Mouse (Mus musculus) megakaryocyte progenitor cell, adult 5-6 weeks (primary cell): ENCODE measurements around the gene Dmkn. TPM values are rescaled to one million over a fixed set of nuclear protein-coding genes. Genes with fewer than 3 reads are reported as not detected.
"Not testable (repeated sequence)": the region's sequence is repeated elsewhere in the genome, so short reads cannot be mapped to it uniquely, and the experiment has no call there.

Experiments
- ATAC-seq: replicated peaks from 2 replicates; pipeline ENCODE4 v1.8.0; 2016; ENCODE audit warnings: mild to moderate bottlenecking, moderate TSS enrichment, inconsistent platforms; ENCODE audit not compliant: poor library complexity
- total RNA-seq, 2 experiments: library from RNA; stranded (forward) in 1 of 2; stranded (reverse) in 1 of 2; fragments of 157-497, 149-512 nt in 1 of 2; fragments of 200-1000 nt in 1 of 2; gene quantifications; 2 replicates each; pipeline versions ENCODE4 v1.2.3 to v1.2.4; 2015 to 2017

The Dmkn gene
- total RNA-seq, 2 experiments from 2014 or later = 81.7 to 119 TPM

DNA sequence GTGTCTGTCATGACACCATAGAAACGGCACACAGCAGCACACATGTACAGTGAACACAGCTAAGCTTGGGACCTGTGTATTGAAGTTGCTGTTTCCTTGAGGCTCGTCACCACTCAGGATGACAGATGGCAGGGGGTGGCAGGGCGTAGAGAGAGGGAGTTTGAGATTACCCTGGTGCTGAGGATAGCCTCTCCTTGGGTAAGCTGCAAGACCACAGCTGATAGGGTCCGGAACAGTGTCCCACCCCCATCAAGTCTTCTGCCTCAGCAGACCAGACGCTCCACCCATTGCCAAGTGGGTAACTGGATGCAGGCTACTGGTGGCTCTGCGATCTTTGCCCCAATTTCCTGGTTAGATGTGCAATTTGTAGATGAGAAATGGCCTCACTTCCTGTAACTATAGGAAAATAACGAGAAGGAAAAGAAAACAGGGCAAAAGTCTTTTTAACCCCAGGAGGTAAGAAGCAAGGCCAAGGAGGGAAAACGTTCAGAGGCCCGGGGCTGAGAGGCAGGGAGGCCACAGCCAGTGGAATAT is 48.3 kb downstream of the Dmkn start:
- ATAC-seq = peak; percentile 74

DNA sequence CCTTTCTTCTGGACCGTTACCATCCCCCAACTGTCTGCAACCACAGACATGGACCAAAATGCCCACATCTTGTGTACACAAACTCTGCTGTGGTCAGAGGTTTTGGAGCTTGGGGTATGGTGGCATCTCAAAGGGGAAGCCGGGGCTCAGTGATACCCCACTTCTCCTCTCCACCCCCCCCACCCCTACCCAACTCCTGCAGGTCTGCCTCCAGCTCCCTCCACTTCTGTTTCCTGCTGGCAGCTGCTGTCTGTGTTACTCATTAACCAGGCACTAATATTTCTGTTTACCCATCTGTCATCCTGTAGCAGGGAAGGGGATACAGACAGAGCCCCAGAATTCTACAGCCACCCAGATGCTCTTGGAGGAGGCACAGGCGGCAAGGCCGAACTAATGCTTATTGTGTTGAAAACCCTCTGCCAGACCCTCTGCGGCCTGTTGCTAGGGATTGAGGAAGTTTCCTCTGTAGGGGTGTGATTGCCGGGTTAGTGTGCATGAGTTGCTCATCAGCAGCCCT is 48.8 kb downstream of the Dmkn start:
- ATAC-seq = peak; percentile 75

DNA sequence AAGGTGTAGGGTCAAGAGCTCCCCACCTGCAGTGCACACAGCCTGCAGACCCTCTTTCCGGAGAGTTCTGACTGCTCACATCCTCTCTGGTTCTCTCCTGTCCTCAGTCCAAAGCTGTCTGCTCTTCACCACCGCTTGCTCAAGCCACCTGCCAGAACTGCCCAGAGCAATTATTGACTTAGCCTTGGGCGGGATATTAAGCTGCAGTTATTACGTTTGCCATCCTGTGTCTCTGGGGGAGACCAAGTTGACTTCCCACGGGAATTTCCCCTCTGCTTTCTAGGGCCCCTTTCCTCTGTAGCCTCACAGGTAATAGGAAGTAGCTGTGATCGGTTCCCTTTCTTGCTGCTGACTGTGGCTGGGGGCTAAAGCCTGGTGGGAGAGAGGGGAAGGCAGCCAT is 56.6 kb downstream of the Dmkn start:
- ATAC-seq = peak; percentile 9; the same call in 1 of the 2 replicates

DNA sequence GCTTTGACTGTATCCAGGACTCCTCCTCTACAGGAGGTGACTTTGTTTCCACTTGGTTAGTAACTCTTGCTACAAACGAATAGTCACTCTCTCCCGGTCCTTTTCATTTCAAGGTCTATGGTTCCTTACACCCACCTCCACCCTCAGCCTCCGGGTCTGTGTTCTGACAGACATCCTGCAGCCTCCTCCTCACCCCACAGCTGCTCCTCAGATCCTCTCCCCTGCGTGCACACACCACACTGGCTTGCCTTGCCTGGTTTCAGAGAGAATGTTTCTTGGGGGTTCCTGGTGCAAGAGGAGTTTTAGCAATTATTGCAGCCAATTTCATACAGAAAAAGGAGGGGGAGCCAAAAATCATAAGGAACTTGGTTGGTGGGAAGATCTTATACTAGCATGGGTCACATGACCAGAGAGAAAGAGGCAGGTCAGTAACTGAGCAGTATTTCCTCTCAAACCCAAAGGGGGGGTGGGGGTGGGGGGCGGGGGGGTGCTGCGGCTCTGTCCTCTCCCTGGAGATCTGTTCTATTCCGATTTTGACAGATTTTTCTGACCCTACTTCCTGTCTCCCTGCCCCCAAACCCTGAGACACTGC is 57.4 kb downstream of the Dmkn start:
- ATAC-seq = peak; percentile 51

DNA sequence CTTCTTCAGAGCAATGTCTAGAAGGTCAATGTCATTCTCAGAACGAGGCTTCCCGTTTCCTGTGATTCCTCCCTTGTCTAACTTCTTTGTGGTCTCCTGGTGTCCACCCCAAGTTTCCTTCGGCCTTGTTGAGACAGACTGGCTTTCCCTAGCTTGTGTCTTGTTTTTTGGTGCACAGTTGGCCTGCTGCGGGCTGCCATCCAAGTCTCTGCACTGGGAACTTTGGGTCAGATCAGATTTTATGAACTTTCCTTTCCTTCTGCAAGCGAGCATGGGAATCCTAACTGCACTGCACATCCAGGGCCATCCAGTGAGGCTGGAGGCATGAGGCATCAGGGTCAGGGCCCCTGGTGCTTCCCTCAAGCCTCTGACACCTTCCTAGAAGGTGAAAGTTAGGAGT is 58.0 kb downstream of the Dmkn start:
- no peak; the same call in 1 of the 2 replicates for ATAC-seq

DNA sequence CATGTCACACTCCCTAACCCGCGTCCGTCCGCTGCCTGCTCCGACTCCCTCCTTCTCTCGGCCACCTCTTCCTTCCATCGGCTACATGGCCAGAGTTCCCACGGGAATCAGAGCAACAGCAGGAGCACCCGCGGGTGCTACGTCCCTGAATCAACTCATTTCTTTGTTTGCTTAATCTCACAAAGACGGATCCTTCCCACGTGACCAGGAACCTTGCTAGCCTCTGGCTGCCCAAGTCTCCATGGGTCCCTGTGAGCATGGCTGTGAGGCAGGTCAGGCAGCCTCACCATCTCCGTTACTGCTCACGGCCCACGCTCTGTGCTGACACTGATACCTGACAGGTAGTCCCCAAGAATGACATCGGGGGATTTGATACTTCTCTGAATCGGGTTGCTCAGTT is 60.1 kb downstream of the Dmkn start, which contains the start of gene Ffar2:
Gene Ffar2, minus strand, starts transcription at position 101 of the 400 bp plus-strand sequence.
- ATAC-seq = no peak

DNA sequence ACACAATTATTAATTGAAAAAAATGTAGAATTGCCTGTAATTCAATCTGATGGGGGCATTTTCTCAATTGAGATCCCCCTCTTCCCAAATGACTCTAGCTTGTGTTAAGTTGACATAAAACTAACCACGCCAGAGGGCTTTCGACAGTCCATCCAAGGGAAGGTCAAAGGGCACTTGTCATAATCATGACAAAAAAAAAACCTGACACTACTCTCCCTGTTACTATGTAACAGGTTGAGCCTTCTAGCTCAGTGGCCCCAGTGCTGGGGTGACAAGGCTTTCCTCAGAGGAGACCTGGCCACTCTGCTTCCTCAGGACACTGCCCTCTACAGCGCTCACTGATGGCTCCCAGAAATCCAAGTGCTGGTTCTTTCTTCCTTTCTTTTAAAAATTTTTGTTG is 60.8 kb downstream of the Dmkn start:
- ATAC-seq = no peak

DNA sequence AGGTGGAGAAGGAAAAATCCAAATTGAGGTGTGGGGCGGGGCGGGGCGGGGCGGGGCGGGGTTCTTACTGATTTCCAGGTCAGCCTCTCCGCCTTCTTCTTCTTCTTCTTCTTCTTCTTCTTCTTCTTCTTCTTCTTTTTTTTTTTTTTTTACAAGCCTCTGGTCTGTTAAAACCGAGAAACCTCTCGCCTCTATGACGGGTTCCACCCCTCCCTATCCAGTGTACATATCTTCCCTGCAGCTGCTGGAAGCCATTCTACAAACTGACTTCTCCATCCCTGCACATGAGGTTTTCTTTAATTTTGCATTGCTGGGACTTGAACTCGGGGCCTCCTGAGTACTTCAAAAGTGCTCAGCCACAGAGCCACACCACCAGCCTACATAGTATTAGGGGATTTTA is 63.1 kb downstream of the Dmkn start:
- no peak for ATAC-seq

DNA sequence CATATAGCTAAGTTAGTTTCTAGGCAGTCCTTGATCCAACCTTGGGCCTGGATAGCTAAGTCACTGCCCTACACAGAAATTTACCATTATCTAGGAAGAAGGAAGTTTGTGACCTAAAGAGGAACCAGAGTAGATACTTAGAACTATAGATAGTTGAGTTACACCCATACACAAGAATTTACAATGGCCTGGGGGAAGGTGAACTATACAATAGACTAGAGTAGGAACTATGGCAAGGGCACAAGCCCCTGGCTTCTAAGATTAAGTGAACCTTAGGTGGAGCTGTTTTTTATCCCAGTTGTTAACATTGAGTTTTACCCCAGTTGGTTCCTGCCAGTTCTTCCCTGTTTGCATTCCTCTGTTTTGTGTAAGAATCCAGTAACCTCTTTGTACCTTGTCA is 65.3 kb downstream of the Dmkn start:
- ATAC-seq = not testable (repeated sequence)

DNA sequence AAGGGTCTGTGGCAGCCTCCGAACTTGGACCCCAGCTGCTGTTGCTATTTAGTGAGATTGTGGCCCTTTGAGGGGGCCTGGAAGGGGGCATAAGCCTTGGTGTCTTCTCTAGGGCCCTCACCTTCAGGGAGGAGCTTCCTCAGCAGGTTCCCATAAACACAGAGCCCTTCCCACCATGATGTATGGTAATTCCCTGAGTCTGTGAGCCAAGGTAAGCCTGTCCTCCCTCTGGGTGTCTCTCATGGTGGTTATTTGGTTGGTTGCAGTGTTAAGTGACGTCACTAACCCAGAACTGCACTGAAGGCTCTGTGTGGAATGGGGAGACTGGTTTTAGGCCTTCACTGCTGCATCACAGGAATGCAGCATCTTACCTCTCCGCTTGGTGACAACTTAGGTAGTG is 65.9 kb downstream of the Dmkn start:
- ATAC-seq = no peak

Other genes starting within 250 kb of the Dmkn start
Only the 30 nearest of the 32 such genes appear.
- 11.5 and 16.3 TPM in 2 replicates for gene Proser3, start 211.5 kb upstream of the Dmkn start, total RNA-seq (2015)
- 1.8 and 4.7 TPM in 2 replicates for gene Proser3, start 211.5 kb upstream of the Dmkn start, total RNA-seq (2017)
- gene Lin37, start 203.9 kb upstream of the Dmkn start, total RNA-seq (2015) = 54.8 and 67.5 TPM in 2 replicates
- 27.2 and 39.8 TPM in 2 replicates for gene Lin37, start 203.9 kb upstream of the Dmkn start, total RNA-seq (2017)
- gene U2af1l4, start 200.5 kb upstream of the Dmkn start, total RNA-seq (2015) = 21.4 and 23.4 TPM in 2 replicates
- gene U2af1l4, start 200.5 kb upstream of the Dmkn start, total RNA-seq (2017) = 86.9 and 96.7 TPM in 2 replicates
- 2.2 and 3.7 TPM in 2 replicates for gene Gm49396, start 200.4 kb upstream of the Dmkn start, total RNA-seq (2015)
- 3.4 and 3.9 TPM in 2 replicates for gene Gm49396, start 200.4 kb upstream of the Dmkn start, total RNA-seq (2017)
- gene Psenen, start 200.1 kb upstream of the Dmkn start, total RNA-seq (2015) = 181 and 202 TPM in 2 replicates
- gene Psenen, start 200.1 kb upstream of the Dmkn start, total RNA-seq (2017) = 150 and 154 TPM in 2 replicates
- 7.2 and 9.2 TPM in 2 replicates for gene Igflr1, start 198.3 kb upstream of the Dmkn start, total RNA-seq (2015)
- gene Igflr1, start 198.3 kb upstream of the Dmkn start, total RNA-seq (2017) = not detected in 2 replicates
- 72.2 and 99.8 TPM in 2 replicates for gene Kmt2b, start 175.0 kb upstream of the Dmkn start, total RNA-seq (2015)
- 11.7 and 14.5 TPM in 2 replicates for gene Kmt2b, start 175.0 kb upstream of the Dmkn start, total RNA-seq (2017)
- not detected in 2 replicates for gene Zbtb32, start 164.8 kb upstream of the Dmkn start, total RNA-seq (2015)
- not detected in 2 replicates for gene Zbtb32, start 164.8 kb upstream of the Dmkn start, total RNA-seq (2017)
- 0.61 and 1.3 TPM in 2 replicates for gene Upk1a, start 150.9 kb upstream of the Dmkn start, total RNA-seq (2015)
- gene Upk1a, start 150.9 kb upstream of the Dmkn start, total RNA-seq (2017) = 0.14 TPM in 1 of 2 replicates, not detected in the other
- gene Cox6b1, start 137.6 kb upstream of the Dmkn start, total RNA-seq (2015) = 325 and 346 TPM in 2 replicates
- gene Cox6b1, start 137.6 kb upstream of the Dmkn start, total RNA-seq (2017) = 428 and 592 TPM in 2 replicates
- not detected in 2 replicates for gene Etv2, start 127.9 kb upstream of the Dmkn start, total RNA-seq (2015)
- gene Etv2, start 127.9 kb upstream of the Dmkn start, total RNA-seq (2017) = not detected in 2 replicates
- gene Rbm42, start 113.4 kb upstream of the Dmkn start, total RNA-seq (2015) = 43.9 and 52.2 TPM in 2 replicates
- gene Rbm42, start 113.4 kb upstream of the Dmkn start, total RNA-seq (2017) = 36.7 and 39.9 TPM in 2 replicates
- 31.0 and 31.3 TPM in 2 replicates for gene Haus5, start 98.8 kb upstream of the Dmkn start, total RNA-seq (2015)
- 21.5 and 28.7 TPM in 2 replicates for gene Haus5, start 98.8 kb upstream of the Dmkn start, total RNA-seq (2017)
- gene Pmis2, start 92.2 kb upstream of the Dmkn start, total RNA-seq (2015) = not detected in 2 replicates
- gene Pmis2, start 92.2 kb upstream of the Dmkn start, total RNA-seq (2017) = not detected in 2 replicates
- gene 2200002J24Rik, start 64.8 kb upstream of the Dmkn start, total RNA-seq (2015) = 0.69 TPM in 1 of 2 replicates, not detected in the other
- not detected in 2 replicates for gene 2200002J24Rik, start 64.8 kb upstream of the Dmkn start, total RNA-seq (2017)
- gene Atp4a, start 51.5 kb upstream of the Dmkn start, total RNA-seq (2015) = 1.2 and 1.3 TPM in 2 replicates
- gene Atp4a, start 51.5 kb upstream of the Dmkn start, total RNA-seq (2017) = 0.37 and 0.51 TPM in 2 replicates
- 210 and 218 TPM in 2 replicates for gene Tmem147, start 34.2 kb upstream of the Dmkn start, total RNA-seq (2015)
- gene Tmem147, start 34.2 kb upstream of the Dmkn start, total RNA-seq (2017) = 65.9 and 76.4 TPM in 2 replicates
- not detected in 2 replicates for gene Gapdhs, start 20.1 kb upstream of the Dmkn start, total RNA-seq (2015)
- not detected in 2 replicates for gene Gapdhs, start 20.1 kb upstream of the Dmkn start, total RNA-seq (2017)
- 1.6 TPM in 2 replicates for gene Sbsn, start 12.3 kb upstream of the Dmkn start, total RNA-seq (2015)
- gene Sbsn, start 12.3 kb upstream of the Dmkn start, total RNA-seq (2017) = 0.47 and 1.3 TPM in 2 replicates
- gene Krtdap, start 24.1 kb downstream of the Dmkn start, total RNA-seq (2015) = not detected in 2 replicates
- not detected in 2 replicates for gene Krtdap, start 24.1 kb downstream of the Dmkn start, total RNA-seq (2017)
- 8.5 and 8.8 TPM in 2 replicates for gene Ffar2, start 60.0 kb downstream of the Dmkn start, total RNA-seq (2015)
- gene Ffar2, start 60.0 kb downstream of the Dmkn start, total RNA-seq (2017) = 25.9 and 31.5 TPM in 2 replicates
- gene Ffar3, start 92.4 kb downstream of the Dmkn start, total RNA-seq (2015) = not detected in 2 replicates
- not detected in 2 replicates for gene Ffar3, start 92.4 kb downstream of the Dmkn start, total RNA-seq (2017)
- gene Ffar1, start 97.8 kb downstream of the Dmkn start, total RNA-seq (2015) = not detected in 2 replicates
- not detected in 2 replicates for gene Ffar1, start 97.8 kb downstream of the Dmkn start, total RNA-seq (2017)
- 0.29 and 1.3 TPM in 2 replicates for gene Cd22, start 116.6 kb downstream of the Dmkn start, total RNA-seq (2015)
- 0.07 and 0.29 TPM in 2 replicates for gene Cd22, start 116.6 kb downstream of the Dmkn start, total RNA-seq (2017)
- 0.39 TPM in 1 of 2 replicates, not detected in the other for gene Mag, start 151.1 kb downstream of the Dmkn start, total RNA-seq (2015)
- gene Mag, start 151.1 kb downstream of the Dmkn start, total RNA-seq (2017) = 0.37 and 1.3 TPM in 2 replicates
- gene Hamp2, start 160.9 kb downstream of the Dmkn start, total RNA-seq (2015) = not detected in 2 replicates
- gene Hamp2, start 160.9 kb downstream of the Dmkn start, total RNA-seq (2017) = not detected in 2 replicates
- not detected in 2 replicates for gene Hamp, start 180.3 kb downstream of the Dmkn start, total RNA-seq (2015)
- not detected in 2 replicates for gene Hamp, start 180.3 kb downstream of the Dmkn start, total RNA-seq (2017)
- 92.6 and 97.4 TPM in 2 replicates for gene Usf2, start 193.0 kb downstream of the Dmkn start, total RNA-seq (2015)
- gene Usf2, start 193.0 kb downstream of the Dmkn start, total RNA-seq (2017) = 137 and 162 TPM in 2 replicates
- gene Lsr, start 209.7 kb downstream of the Dmkn start, total RNA-seq (2015) = 0.12 and 0.59 TPM in 2 replicates
- 0.33 and 0.68 TPM in 2 replicates for gene Lsr, start 209.7 kb downstream of the Dmkn start, total RNA-seq (2017)
- gene Fam187b, start 210.0 kb downstream of the Dmkn start, total RNA-seq (2015) = 0.10 and 0.34 TPM in 2 replicates
- gene Fam187b, start 210.0 kb downstream of the Dmkn start, total RNA-seq (2017) = 0.42 and 0.91 TPM in 2 replicates